Mouse (Mus musculus) embryonic facial prominence, embryonic 11.5 days (tissue): ENCODE measurements around the gene Hcn4. TPM values are rescaled to one million over a fixed set of nuclear protein-coding genes. Genes with fewer than 3 reads are reported as not detected.

ENCODE experiments used
- polyA plus RNA-seq: library from polyadenylated mRNA; unstranded; fragments of >200 nt; fragmentation: Nextera tagmentation; extraction: Ambion mirVana; gene quantifications from 2 replicates; pipeline ENCODE4 v1.2.1, GENCODE M21; 2014

The Hcn4 gene
- polyA plus RNA-seq, 1 experiment from 2014 or later = 0.41 TPM

Other genes starting within 250 kb of the Hcn4 start
- gene Nptn, start 241.2 kb upstream of the Hcn4 start, polyA plus RNA-seq = 67.9 and 73.6 TPM in 2 replicates
- 1.9 and 2.0 TPM in 2 replicates for gene Rec114, start 79.4 kb upstream of the Hcn4 start, polyA plus RNA-seq
- gene Neo1, start 213.0 kb downstream of the Hcn4 start, polyA plus RNA-seq = 43.6 and 46.3 TPM in 2 replicates